Mouse (Mus musculus): ENCODE measurements around the gene Map6. TPM values are rescaled to one million over a fixed set of nuclear protein-coding genes. Genes with fewer than 3 reads are reported as not detected.
A peak's percentile ranks its signal among the peaks of the same experiment; 100 is the strongest.

The Map6 gene
- total RNA-seq, 4 experiments from 2014 or later = 8.6 to 14.1 (median 12.4) TPM

DNA sequence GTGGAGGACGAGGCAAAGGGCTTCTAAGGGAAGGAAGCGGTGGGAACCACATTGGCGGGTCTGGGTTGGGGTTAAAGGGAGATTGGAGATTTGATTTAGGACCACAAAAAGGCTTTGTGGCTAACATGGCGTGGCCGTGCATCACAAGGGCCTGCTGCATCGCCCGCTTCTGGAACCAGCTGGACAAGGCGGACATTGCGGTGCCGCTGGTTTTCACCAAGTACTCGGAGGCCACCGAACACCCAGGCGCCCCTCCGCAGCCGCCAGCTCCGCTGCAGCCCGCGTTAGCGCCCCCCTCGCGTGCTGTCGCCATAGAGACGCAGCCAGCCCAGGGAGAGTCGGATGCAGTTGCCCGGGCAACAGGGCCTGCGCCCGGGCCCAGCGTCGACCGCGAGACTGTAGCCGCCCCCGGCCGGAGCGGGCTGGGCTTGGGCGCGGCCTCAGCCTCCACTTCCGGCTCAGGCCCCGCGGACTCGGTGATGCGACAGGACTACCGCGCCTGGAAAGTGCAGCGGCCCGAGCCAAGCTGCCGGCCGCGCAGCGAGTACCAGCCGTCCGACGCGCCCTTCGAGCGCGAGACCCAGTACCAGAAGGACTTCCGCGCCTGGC is 754 bp downstream of the Map6 start:
- peak; percentile 30 for DNase-seq

DNA sequence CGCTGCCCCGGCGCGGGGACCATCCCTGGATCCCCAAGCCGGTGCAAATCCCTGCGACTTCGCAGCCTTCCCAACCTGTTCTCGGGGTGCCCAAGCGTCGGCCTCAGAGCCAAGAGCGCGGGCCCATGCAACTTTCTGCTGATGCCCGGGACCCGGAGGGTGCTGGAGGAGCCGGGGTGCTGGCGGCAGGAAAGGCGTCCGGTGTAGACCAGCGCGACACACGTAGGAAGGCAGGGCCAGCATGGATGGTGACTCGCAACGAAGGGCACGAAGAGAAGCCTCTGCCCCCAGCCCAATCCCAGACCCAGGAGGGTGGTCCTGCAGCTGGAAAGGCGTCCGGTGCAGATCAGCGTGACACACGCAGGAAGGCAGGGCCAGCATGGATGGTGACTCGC is 1.3 kb downstream of the Map6 start:
- DNase-seq = no peak

DNA sequence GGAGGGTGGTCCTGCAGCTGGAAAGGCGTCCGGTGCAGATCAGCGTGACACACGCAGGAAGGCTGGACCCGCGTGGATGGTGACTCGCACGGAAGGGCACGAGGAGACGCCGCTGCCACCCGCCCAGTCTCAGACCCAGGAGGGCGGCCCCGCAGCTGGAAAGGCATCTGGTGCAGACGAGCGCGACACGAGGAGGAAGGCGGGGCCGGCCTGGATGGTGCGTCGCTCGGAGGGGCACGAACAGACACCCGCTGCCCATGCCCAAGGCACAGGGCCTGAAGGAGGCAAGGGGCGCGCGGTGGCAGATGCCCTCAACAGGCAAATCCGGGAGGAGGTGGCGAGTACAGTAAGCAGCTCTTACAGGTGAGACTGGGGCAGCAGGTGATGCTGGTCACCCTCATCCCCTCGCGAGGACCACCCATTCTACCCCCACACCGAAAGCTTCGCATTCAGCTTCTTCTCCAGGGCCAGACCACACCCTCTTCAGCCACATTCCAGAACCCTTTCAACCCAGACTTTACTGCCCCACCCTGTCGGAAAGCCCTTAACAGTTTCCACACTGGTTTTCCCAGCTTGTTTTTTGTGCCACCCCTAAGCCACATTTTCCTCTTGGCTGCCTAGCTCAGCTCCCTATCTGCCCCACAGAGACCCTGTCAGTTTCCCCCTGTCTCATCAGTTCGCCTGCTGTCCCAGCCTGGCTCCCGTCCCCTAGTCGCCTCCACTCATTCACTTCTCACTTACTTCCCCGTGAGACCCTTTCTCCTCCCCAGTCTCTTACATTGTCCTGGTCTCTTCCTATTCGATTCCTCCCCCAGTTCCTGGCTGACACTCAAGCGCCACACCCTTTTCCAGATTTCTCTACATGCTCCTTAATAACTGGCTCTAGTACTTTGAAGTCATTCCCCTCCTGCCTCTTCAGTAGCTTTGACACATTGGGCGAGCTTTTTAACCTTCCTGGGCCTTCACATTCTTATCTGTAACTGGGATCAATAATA is 2.0 kb downstream of the Map6 start:
- DNase-seq = no peak

DNA sequence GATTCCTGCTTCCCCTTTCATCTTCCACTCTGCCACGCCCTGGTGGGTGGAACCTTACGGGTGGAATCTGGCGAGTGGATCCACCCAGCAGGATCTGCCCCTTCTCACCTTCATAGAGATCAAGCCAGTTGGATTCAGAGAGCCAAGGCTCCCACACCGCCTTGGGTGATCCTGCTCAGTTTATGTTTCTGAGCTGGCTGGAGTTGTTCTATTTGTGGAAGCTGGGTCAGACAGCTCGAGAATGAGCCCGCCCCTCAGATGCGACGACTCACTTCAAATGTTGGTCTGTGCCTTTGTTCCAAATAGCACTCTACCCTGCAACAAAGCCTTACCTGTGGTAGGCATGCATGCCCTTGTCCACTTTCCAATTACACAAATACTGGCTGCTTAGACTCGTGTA is 4.4 kb downstream of the Map6 start:
- no peak for DNase-seq

DNA sequence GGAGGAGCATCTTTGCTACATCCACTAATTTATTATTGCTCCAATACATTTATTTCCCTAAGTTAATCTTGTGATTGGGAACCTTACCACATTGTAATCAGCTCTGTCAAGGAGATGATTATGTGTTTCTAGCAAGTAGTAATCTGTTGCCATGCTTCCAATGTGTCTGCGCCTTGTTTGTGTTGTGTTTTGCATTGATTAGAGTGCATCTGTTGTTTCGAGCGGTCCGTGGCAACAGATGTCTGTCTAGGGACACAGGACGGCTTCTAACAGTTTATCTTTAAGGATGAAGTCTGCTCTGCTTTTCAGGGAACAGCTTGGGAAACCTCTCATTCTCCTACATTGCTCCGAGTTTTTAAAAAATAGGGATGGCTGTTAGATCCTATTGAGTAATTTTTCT is 7.9 kb downstream of the Map6 start:
- DNase-seq = no peak

DNA sequence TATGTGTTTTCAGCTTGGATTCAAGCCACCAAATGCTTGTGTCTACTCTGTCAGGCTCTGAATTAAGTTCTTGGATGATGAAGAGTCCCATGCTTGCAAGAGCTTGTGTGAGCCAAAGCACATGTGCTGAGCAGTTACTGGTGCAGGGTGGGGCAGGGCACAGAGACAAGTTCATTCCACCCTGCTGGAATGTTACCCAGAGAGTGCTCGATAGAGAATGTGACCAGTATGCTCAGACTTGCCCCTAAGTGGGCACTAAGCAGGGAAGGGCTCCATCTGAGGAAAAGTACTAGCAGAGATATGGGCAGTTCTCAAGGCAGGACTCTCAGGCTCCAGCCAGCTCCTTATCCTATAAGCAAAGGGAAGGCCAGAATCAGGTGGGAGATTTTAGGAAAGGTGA is 9.4 kb downstream of the Map6 start:
- DNase-seq = no peak

DNA sequence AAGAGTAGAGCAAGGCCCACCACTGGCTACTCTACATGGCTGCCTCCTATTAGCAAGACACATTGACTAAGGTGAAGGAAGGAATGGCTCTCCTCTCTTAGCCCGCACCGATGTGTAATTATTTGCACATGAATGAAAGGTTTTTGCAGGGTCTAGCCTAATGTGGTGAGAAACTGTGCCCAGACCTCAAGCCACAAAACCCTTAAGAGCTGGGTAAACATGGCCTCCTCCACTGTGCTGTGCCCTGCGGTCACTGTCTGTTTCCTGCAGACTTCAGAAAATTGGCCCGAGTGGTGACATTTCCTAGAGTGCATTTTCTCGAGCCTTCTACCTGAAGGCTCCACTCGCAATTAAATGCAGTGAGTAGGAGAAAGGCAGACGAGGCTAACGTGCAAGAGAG is 11.1 kb downstream of the Map6 start:
- DNase-seq = no peak

DNA sequence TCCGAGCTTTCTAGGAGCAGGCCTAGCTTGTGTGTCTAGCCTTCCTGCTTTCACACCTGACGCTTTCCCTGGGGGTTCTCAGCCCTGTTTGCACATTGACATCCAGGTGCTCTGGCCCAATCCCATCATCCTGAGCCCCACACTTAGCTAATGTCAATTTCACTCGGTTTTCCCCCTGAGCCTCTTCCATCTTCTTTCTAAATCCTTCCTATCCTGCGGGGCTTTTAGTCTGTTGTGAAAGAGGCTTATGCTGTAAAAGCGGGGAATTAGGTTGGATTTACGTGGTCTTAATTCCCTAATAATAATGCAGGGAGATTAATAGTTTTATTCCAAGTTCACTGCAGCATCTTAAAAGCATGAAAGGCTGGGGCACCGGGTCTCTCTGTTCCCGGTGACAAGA is 12.3 kb downstream of the Map6 start:
- DNase-seq = no peak

DNA sequence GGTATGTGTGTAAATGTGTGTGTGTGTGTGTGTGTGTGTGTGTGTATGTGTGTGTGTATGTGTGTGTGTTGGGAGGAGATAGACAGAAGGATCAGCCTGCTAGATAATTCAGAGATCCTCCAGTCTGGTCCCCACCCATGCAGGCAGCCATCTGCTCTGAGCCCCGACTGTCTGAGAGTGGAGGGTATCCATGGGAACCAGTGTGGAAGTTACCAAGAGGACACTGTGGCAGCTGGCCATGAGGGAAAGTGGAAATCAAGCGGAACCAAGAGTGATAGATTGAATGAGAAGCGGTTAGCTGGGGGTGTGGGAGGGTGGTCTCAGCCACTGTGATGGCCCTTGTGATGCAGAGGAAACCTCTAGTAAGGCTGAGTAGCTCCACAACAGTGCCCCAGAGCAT is 20.0 kb downstream of the Map6 start:
- DNase-seq = no peak

DNA sequence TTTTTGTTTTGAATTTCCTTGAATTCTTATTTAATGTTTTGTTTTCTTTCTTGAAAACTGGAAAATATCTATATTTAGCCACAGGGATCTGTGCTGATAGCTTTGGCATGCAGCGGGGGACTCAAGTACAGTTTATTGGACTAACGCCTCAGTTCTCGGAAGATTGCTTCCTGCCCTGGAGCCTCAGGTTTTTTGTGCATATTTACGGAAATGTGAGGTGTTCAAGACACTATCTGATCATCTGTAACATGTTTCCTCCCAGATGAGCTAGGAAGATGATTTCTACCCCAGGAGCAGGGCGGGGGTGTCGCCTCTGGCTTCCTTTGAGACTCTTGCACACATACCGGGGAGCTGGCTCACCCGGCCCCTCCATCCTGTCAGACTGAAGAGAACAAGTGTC is 22.8 kb downstream of the Map6 start:
- no peak for DNase-seq

DNA sequence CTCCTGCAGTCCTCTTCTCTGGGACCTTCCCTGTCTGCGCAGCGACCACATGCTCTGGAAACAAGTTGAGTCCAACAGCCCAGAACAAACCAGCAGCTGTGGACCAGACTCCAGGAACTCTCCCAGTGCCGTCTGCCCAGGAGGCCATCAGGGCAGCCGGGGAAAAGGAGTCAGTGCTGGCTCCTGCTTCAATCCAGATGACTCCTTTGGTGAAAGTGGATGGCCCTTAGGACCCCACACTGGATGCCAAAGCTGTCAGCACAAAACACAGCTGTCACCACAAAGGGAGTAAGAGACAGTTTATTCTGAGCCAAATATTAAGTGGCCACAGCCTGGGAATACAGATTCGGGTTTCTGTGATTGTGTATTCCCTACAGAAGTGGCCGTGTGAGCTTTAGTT is 23.7 kb downstream of the Map6 start:
- no peak for DNase-seq

DNA sequence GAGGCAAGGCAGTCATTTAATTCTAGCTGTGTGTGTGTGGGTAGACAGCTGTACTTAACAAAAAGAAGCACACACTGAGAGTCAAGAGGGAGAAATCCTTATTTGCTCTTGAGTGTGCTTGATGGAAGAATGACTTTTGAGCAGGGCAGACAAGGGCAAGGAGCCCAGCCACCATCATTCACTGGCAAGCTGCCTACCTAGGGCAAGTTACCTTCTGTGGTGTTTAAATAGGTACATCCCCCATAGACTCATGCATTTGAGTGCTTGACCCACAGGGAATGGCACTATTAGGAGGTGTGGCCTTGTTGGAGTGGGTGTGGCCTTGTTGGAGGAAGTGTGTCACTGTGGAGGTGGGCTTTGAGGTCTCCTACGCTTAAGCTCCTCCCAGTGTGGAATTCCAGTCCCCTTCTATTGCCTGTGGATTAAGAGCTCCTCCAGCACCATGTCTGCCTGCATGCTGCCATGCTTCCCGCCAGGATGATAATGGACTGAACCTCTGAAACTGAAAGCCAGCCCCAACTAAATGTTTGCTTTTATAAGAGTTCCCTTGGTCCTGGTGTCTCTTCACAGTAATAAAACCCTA is 27.0 kb downstream of the Map6 start:
- no peak for DNase-seq

DNA sequence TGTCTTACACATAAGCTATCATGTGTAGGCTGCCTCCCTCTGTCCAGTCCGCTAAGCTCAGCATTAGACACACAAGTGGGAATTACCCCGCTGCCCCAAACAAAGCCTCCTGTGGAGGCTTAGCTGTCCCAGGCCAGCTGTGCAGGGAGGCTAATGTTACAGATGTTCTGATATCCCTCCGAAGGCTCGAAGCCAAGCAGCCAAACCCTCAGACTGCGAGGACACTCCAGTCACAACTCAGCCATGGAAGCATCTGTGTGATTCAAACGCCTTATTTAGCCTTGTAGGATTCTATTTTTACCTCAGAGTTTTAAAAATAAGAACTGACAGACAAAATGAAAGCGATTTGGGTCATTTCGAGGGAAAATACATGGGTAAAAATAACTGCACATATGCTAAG is 27.9 kb downstream of the Map6 start:
- no peak for DNase-seq

DNA sequence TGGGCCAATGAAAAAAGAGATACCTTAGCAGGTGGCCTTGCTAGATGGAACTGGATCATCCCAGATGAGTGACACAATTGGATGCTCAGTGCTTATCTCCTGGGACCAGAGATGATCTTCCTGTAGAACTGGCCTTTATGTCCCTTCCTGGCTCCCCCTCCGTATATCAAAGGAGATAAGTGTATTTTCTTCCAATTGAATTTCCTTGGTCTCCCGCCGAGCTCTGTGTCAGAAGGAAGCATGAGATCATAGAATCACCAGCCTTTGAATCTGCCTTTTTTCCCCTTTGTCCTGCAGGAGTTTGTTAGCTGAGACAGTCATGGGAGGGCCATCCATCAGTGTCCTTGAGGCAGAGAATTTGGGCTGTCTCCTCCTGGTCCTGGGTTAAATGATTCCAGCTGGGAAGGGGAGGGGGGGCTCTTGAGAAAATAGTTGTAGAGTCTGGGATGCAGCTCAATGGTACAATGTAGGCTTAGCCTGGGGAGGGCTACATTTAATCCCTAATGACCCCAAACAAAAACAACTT is 33.5 kb downstream of the Map6 start:
- DNase-seq = no peak

DNA sequence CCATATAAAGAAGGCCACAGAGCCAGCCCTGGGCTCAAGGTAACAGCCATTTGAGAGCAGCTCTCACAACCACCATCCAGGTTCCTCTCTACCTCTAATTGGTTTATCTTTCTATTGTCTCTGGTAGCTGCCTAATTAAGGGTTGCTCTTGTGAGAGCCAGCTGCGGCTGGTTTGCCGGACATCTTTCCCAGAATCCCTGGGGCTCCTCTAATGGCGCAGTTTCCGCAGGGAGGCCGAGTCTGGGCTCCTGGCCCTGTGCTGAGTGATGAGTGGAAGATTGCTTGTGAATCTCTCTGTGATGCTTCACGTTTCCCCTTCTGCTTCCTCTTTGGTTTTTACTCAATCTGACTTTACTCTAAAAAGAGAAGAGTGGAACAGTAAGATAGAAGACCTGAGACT is 36.8 kb downstream of the Map6 start:
- no peak for DNase-seq

DNA sequence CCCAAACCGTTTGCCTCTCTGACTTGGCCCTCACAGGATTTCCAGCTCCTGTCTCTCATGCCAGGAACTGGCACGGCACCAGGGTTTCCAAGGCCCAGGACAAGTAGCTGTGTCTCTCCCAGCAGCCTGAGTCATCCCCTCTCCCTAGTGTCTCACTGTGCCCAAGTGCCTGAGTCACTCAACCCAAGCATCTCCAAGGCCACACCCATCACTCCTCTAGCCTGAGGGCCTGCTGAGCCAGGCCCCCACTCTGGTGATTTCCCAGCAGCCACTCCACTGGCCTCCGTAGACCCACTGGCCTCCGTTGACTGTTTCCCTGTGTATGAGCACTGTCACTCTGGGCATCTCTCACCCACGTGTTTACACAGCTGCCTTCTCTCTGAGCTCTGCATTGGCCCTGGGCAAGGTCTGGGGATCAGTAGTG is 37.7 kb downstream of the Map6 start:
- DNase-seq = peak; percentile 95

DNA sequence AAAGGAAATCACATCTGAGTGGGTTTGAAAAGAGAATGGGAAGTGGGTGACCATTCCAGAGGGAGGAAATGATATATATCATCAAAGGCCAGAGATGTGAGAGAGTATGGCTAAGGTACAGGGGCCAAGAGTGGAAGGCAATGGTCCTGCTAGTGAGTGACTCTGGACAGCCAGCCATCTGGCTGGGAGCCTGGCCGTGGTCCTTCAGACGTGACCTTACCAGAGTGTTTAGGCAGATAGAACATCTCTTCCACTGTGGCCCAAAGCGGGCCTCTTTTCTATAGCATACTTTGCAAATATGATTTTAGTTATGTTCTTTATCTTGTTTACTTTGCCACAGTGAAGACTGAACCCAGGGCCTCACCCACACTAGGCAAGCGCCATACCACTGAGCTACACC is 38.4 kb downstream of the Map6 start:
- no peak for DNase-seq

DNA sequence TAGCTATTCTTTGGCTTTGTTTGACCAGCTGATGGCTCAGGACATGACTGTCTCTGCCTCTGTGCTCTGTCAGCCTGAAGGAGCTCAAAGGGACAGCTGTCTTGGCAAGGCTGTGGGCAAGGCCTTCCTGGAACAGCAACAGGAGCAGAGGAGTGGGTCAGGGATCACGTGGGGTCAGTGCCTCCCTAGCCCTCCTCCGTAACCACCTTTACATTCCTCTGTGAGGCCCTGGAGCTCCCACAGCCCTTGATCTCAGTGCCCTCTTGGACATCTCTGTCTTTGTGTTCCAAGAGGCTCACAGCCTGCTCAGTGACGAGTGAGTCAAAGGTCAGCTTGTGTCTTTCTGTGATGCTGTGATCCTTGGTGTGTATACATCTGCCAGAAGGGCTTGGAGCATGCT is 39.4 kb downstream of the Map6 start:
- DNase-seq = no peak

DNA sequence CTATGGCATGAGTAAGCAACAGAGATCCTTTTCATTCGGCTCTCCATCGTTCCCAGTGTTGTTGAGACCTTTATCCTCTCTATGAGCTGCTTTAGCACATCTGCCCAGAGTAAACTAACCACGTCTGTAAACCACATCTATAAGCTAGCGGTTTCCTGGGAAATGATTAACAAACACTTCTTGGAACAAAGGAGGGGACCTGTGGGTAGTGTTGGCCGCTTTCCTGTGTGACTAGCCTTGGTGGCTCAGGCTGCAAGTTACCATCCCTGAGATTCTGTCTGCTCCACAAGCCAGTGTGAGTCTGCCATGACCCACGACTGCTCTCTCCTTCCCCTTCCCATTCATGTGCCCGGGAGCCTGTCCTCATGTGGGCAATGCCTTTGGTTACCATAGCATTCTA is 44.2 kb downstream of the Map6 start:
- DNase-seq = no peak

DNA sequence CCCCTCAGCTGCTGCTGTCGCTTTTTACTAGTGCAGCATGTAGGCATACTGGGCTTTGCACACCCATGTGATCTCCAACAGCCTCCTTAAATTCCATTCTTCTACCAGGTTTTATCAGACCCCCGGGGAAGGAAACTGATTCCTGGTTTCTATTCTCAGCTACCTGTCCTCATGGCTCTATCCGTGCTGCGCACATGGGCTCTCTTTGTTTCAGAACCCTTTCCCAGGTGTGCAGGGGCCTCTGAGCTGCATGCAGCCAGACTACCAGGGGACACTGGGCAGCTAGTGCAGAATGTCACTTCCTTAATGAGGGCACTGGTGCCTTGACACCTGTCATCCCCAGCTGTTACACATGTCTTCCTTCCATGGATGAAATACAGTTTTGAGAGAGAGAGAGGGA is 44.8 kb downstream of the Map6 start:
- no peak for DNase-seq

DNA sequence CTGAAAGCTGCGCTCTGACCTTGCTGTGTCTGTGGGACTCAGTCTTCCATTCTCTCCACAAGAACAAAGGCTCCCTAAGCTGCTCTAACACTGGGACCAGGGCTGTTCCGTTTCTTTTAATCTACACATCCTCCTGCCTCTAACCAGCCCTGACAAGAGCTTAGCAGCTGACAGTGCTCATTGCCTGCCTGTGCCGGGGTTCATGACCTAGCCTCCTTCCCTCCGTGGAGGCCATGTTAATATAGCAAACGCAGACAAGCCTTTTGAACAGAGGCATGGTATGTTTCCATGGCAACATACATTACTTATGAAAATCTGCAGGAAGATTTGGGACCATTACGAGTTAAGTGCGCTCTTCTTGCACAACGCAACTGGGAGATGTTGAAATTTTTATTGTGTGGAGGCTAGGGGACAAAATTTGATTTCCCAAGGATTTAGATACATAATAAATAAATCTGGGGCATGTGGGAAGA is 45.5 kb downstream of the Map6 start:
- DNase-seq = no peak

DNA sequence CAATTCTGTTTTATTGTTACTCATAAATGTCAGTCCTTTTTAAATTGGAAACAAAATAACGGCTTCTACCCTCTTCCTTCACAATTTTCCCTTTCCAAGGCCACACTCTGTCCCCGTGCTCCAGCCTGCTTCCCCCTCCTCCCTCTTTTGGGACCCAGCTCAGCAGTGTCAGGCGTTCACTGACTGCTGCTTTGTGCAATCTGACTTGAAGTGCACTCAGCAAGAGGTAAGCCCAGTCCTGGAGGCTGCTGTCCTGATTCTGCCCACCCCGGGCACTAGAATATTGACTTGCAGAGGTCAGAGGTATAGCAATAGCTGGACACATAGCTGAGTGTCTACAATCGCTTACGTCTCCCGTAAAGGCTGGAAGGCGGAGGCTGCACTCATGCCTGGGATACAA is 46.0 kb downstream of the Map6 start:
- DNase-seq = no peak

DNA sequence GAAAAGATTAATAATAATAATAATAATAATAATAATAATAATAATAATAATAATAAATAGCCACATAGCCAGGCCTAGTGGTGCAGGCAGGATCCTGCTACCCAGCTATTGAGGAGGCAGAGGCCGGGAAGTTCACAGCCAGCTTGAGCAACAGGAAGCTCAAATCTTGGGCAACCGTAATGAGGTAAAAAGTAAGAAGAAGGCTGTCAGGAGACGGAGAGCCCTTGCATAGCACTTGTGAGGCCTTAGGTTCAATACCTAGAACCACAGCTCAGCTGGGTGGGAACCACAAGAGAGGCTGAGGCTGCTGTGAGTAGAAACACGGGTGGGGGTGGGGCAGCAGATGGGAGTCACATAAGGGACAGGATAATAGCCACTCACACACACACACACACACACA is 47.3 kb downstream of the Map6 start:
- no peak for DNase-seq

Data from adrenal gland, adult 8-10 months (tissue).